Mouse (Mus musculus): ENCODE data around the gene Etfbkmt. TPM values are rescaled to one million over a fixed set of nuclear protein-coding genes. Genes with fewer than 3 reads are reported as not detected.
"Not testable (repeated sequence)": the region's sequence is repeated elsewhere in the genome, so short reads cannot be mapped to it uniquely, and the experiment has no call there.

The Etfbkmt gene
- polyA plus RNA-seq, 1 experiment from 2014 or later: 18.3 TPM

DNA sequence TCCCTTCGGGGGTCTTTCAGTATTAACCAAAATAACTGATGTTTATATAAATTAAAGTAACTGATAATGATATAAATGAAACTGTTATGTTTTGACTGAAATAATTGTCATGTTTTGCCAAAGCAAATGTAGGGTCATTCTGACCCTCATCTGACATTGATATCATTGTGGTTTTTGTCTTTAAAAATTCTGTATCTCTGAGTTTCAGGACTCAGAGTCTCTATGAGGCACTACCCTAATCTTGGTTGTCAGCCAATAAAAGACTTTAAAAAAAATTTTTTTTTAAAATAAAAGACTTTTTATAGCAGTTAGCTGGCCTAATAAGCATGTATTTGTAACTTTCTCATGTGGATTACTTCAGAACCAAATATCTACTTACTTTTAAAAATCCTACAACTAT is 28.0 kb downstream of the Etfbkmt start:
- H3K27ac ChIP-seq: no peak overlapping the region
- WGBS: 94% methylated on average over 1 of the region's 1 CpGs
- no peak overlapping the region for H3K4me2 ChIP-seq (replicated peaks)
- H3K4me3 ChIP-seq: no peak overlapping the region
- peaks cover 53% of the 10 kb centered on the region for H3K36me3 ChIP-seq
- H3K9me3 ChIP-seq: no peaks in the 10 kb centered on the region
- no peak for ATAC-seq (ENCODE audit: low FRiP score, low read depth)
- H3K9ac ChIP-seq: no peak overlapping the region
- no peaks in the 10 kb centered on the region for H3K27me3 ChIP-seq
- no peaks in the 10 kb centered on the region for H3K4me1 ChIP-seq

DNA sequence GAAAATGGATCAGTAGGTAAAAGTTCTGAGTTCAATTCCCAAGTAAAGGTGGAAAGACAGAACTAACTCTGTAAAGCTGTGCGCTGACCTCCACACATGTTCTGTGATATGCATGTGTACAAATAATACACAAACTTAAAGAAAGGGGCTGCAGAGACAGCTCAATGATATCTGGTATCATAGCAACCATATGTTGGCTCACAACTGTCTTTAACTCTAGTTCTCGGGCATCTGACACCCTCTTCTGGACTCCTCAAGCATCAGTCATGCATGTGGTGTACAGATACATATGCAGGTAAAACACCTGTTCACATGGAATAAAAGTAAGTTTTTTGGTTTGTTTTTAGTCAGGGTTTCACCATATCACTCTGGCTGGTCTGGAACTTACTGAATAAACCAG is 28.8 kb downstream of the Etfbkmt start:
- no peaks in the 10 kb centered on the region for H3K4me1 ChIP-seq
- WGBS: 89% methylated on average over 2 of the region's 2 CpGs
- H3K27me3 ChIP-seq: no peaks in the 10 kb centered on the region
- no peak overlapping the region for H3K27ac ChIP-seq
- peaks cover 48% of the 10 kb centered on the region for H3K36me3 ChIP-seq
- H3K4me2 ChIP-seq (replicated peaks): no peak overlapping the region
- no peaks in the 10 kb centered on the region for H3K9me3 ChIP-seq
- no peak overlapping the region for H3K4me3 ChIP-seq
- no peak for ATAC-seq (ENCODE audit: low FRiP score, low read depth)
- no peak overlapping the region for H3K9ac ChIP-seq

DNA sequence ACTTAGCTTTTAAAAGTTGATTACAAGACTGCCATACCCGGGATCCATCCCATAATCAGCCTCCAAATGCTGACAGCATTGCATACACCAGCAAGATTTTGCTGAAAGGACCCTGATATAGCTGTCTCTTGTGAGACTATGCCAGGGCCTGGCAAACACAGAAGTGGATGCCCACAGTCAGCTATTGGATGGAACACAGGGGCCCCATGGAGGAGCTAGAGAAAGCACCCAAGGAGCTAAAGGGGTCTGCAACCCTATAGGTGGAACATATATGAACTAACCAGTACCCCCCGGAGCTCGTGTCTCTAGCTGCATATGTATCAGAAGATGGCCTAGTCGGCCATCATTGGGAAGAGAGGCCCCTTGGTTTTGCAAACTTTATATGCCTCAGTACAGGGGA is 30.3 kb downstream of the Etfbkmt start:
- H3K4me3 ChIP-seq; H3K4me1 ChIP-seq; H3K4me2 ChIP-seq (replicated peaks); H3K9ac ChIP-seq; H3K27me3 ChIP-seq; ATAC-seq (ENCODE audit: low FRiP score, low read depth); H3K27ac ChIP-seq; H3K9me3 ChIP-seq: not testable (repeated sequence)
- 90% methylated on average over 4 of the region's 4 CpGs for WGBS
- peaks cover 51% of the 10 kb centered on the region for H3K36me3 ChIP-seq

DNA sequence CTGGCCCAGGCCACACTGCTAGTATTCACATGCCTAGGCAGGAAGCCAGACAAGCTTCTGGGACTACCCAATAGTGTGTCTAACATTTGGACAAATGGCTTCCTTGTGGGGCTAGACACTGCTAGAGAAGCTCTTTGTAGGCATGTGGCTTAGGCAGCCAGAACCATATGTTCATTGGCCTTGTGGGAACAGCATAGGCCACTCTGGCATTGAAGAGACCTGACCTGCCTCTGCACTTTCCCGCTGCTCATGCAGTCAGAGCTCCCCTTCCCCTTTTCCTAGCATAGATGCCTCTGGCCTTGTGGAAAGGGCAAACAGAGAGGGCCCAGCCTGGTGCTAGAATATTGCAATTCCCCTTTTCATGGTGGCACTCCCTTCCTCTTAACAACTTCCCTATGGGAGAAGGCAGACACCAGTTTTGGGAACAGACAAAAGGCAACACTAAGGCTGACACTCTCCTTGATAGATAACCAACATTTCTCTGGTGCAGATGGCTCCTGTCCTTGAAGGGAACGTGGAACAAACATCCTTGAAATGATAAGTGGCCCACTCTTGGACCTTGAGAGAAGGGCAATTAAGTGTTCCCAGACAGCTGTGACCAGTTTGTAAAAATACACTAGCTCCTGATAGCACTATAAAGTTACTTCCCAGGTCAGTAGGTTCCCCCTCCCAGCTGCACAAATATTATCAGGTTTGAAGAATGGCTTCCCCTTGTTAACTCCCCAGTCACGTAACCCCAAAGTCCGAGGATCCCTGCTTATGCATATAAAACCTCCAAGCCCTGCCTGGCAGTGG is 34.4 kb downstream of the Etfbkmt start:
- H3K27ac ChIP-seq: no peak overlapping the region
- H3K9me3 ChIP-seq: peaks cover 4% of the 10 kb centered on the region; the same call in 1 of the 2 replicates
- H3K27me3 ChIP-seq: no peaks in the 10 kb centered on the region
- H3K36me3 ChIP-seq: peaks cover 67% of the 10 kb centered on the region
- no peak overlapping the region for H3K9ac ChIP-seq
- no peaks in the 10 kb centered on the region for H3K4me1 ChIP-seq
- no peak for ATAC-seq (ENCODE audit: low FRiP score, low read depth)
- no peak overlapping the region for H3K4me2 ChIP-seq (replicated peaks)
- WGBS: 59% methylated on average over 4 of the region's 4 CpGs
- H3K4me3 ChIP-seq: no peak overlapping the region

DNA sequence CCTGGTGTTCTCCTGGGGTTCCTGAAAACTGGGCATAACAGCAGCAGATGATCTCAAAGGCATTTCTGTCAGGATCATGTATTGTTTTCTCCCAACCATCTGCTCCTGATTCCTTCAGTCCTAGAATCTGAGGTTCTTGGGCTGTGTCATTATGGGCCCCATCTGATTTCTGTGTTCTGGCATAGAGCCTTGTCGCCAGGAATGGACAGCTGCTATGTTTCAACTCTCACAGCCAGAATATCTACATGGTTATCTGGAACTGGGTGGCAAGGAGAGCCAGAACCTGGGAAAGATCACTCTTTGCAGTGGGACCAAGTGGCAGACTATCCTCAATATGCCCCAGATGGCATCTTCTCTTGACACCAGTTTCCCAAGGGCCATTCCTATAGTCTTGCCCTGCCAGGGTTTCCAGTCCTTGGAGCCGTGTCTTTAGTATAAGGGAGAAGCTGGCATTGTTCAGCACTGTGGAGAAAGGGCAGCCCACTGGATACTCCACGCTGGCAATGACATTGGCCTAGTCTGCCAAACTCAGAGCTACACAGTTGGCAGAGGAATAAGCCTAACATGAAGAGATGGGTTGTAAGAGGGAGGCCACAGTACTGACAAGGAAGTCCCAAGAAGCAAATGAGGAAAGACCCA is 35.4 kb downstream of the Etfbkmt start:
- peaks cover 70% of the 10 kb centered on the region for H3K36me3 ChIP-seq
- 91% methylated on average over 3 of the region's 3 CpGs for WGBS

DNA sequence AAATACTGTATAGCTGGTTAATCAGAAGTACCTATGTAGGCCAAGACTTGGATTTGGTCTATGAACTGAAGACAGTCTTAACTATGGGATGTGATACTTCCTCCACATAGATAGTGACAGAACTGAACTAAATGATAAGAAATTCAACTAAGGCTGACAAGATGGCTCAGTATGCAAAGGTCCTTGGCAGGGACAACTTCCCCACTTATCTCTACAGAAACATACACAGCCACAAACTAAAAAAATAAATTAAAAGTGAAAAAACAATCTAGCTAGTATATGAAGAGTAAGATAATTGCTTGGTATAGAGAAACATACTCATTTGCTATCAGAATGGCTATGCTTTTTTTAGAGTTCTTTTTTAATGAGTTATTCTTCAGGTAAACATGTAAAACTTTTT is 39.4 kb downstream of the Etfbkmt start:
- no peak overlapping the region for H3K27ac ChIP-seq
- H3K27me3 ChIP-seq: no peaks in the 10 kb centered on the region
- no peak overlapping the region for H3K4me3 ChIP-seq
- no peak overlapping the region for H3K4me2 ChIP-seq (replicated peaks)
- no peak overlapping the region for H3K9ac ChIP-seq
- peaks cover 84% of the 10 kb centered on the region for H3K36me3 ChIP-seq
- H3K9me3 ChIP-seq: peaks cover 4% of the 10 kb centered on the region; the same call in 1 of the 2 replicates
- H3K4me1 ChIP-seq: no peaks in the 10 kb centered on the region
- no peak for ATAC-seq (ENCODE audit: low FRiP score, low read depth)

More for the DNA sequence above, 35.4 kb downstream of the Etfbkmt start:
- no peak overlapping the region for H3K27ac ChIP-seq
- H3K4me1 ChIP-seq: no peaks in the 10 kb centered on the region
- no peak overlapping the region for H3K4me3 ChIP-seq
- no peak for ATAC-seq (ENCODE audit: low FRiP score, low read depth)
- H3K9me3 ChIP-seq: peaks cover 4% of the 10 kb centered on the region; the same call in 1 of the 2 replicates
- H3K4me2 ChIP-seq (replicated peaks): no peak overlapping the region
- no peaks in the 10 kb centered on the region for H3K27me3 ChIP-seq
- no peak overlapping the region for H3K9ac ChIP-seq

DNA sequence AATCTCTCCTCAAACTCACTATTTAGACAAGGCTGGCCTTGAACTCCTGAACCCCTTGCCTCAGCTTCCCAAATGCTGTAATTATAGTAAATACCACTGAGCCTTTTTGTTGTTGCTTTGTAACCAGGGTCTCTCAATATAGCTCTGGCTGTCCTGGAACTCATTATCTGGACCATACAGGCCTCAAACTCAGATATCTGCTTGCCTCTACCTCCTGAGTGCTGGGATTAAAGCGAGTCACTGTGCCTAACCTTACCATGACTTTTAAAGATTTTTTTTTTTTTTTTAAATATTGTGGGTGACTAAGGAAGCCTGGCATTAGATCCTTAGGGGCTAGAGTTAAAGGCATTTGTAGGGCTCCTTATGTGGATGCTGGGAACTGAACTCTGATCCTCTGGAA is 44.4 kb downstream of the Etfbkmt start:
- Histone ChIP-seq H3K27me3 (no peaks in the 10 kb centered on the region), H3K9ac (no peak overlapping the region), H3K4me3 (no peak overlapping the region), H3K9me3 (0 out of 2 replicates have a peak, but pooled peaks cover under 1% of the 10 kb centered on the region), H3K4me1 (peaks cover 10% of the 10 kb centered on the region), H3K4me2 (replicated peaks) (no peak overlapping the region), H3K27ac (no peak overlapping the region), H3K36me3 (peaks cover 42% of the 10 kb centered on the region)
- ATAC-seq (ENCODE audit: low FRiP score, low read depth): no peak
- WGBS: 98% methylated on average over 1 of the region's 1 CpGs

DNA sequence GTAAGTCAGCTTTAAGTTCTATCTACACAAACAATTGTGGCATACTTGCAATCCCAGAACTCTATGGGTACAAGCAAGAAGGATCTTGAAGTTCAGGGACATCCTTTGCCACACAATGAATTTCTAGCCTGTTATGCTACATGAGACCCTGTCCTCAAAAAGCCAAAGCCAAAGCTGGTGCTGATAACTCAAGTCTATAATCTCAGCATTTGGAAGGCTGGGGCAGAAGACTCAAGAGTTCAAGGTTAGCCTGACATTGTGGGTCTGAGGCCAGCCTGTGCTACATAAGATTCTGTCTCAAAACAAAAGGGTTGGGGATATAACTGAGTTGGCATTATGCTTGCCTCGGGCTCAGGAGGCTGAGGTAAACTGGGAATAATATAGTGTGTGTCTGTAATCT is 47.7 kb downstream of the Etfbkmt start:
- H3K9me3 ChIP-seq: no peaks in the 10 kb centered on the region
- peaks cover 19% of the 10 kb centered on the region for H3K36me3 ChIP-seq
- peaks cover 10% of the 10 kb centered on the region for H3K4me1 ChIP-seq
- H3K4me2 ChIP-seq (replicated peaks): peak overlapping the region; percentile 69
- H3K27ac ChIP-seq: no peak overlapping the region
- 70% methylated on average over 1 of the region's 1 CpGs for WGBS
- no peak overlapping the region for H3K9ac ChIP-seq
- peak overlapping the region; percentile 81 for H3K4me3 ChIP-seq
- ATAC-seq (ENCODE audit: low FRiP score, low read depth): no peak
- H3K27me3 ChIP-seq: no peaks in the 10 kb centered on the region

DNA sequence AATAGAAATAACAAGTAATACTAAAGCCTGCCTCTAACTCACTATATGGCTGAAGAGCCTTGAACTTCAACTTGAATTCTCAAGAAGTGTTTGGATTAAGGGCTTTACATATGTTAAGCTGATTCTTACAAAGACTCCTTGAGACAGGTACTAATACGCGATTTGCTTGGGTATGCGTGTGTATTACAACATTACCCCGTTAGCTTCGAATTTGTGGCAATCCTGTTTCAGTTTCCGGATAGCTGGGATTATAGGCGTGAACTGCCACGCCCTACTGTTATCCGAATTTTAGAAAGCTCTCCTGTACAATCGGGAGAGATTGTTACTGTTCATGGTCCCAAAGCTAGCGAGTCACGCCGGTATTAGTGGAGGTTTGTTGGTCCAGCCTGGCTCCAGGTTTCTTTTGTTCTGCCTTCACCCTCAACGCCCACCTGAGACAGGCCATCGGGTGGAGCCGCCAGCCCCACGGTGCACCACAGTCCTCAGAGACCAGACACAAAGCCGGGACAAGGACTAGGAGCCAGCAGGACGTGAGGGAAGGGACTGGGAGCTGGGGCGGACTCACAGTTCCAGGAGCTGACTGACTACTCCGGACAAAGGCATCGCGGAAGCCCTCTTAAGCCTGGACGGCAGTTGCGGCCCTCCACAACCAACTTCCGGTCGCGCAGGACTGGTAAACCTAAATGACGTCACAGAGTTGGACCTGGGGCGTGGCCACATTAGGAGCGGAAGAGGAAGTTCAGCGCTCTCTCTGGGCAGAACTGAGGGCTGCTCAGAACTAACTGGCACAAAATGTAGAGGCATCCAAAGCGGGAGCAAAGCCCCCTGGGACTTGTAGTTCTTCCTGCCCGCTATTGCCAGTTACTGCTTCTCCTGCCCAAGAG is 48.6 kb downstream of the Etfbkmt start, which contains the start of gene Amn1:
Amn1 (minus strand) TSS at position 672 of the 884 bp plus-strand sequence.
- Histone ChIP-seq H3K36me3 (peaks cover 11% of the 10 kb centered on the region), H3K27me3 (no peaks in the 10 kb centered on the region), H3K4me3 (peak within 1 kb of the TSS; percentile 81), H3K9ac (peak within 1 kb of the TSS; percentile 91), H3K4me2 (replicated peaks) (peak within 1 kb of the TSS; percentile 69), H3K27ac (peak within 1 kb of the TSS; percentile 93), H3K4me1 (peaks cover 10% of the 10 kb centered on the region), H3K9me3 (no peaks in the 10 kb centered on the region)
- peak; percentile 99 for ATAC-seq (ENCODE audit: low FRiP score, low read depth)
- WGBS: under 1% methylated on average over 34 of the region's 34 CpGs

DNA sequence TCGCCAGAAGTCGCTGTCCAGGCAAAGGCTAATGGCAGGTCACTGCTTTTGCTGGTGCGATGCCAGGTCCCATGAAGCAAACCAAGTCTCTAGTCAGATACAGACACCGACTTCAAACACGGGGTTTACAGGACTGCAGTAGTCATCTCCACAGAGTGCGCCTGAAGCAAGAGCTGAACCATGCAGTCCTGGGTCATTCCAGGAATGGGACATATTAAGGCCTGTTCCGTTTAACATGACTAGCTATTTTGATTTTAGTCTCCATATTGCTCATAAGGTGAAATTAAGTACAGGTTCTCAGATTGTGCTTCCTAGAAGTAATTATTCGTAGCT is 49.2 kb downstream of the Etfbkmt start:
- Histone ChIP-seq H3K4me2 (replicated peaks) (peak overlapping the region; percentile 69), H3K4me3 (peak overlapping the region; percentile 81), H3K36me3 (peaks cover 7% of the 10 kb centered on the region), H3K9me3 (no peaks in the 10 kb centered on the region), H3K27ac (peak overlapping the region; percentile 93), H3K27me3 (no peaks in the 10 kb centered on the region), H3K9ac (peak overlapping the region; percentile 91), H3K4me1 (peaks cover 10% of the 10 kb centered on the region)
- WGBS: 35% methylated on average over 8 of the region's 8 CpGs
- peak; percentile 73 for ATAC-seq (ENCODE audit: low FRiP score, low read depth)

DNA sequence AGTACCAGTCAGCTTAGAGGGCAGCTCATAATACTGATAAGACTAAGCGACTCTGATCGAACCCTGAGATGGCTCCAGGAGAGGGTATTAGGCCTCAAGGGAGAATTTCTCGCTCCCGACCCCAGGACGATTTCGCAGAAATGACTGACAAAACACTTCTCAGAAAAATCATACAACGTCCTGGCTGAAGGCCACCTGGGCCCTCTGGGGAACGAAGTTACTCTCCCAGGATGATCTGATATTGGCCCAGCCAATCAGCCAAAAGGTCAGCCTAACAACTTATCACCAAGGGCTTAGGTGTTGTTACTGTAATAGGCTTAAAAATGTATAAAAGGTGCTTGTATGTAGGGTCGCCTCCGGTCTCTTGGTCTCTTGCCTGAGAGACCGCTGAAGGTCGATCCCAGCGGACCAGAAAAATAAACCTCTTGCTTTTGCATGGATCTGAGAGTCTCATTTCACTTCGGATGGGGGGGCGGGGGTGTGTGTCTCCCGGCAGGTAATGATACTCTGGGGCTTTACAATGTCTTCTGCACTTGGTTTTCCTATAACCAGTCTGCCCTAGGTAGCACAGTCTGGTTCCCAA is 49.8 kb downstream of the Etfbkmt start:
- Histone ChIP-seq H3K36me3 (peaks cover 2% of the 10 kb centered on the region), H3K27ac (no peak overlapping the region), H3K4me1 (peaks cover 10% of the 10 kb centered on the region), H3K9ac (no peak overlapping the region), H3K9me3 (no peaks in the 10 kb centered on the region), H3K27me3 (no peaks in the 10 kb centered on the region), H3K4me2 (replicated peaks) (peak overlapping the region; percentile 69), H3K4me3 (no peak overlapping the region)
- ATAC-seq (ENCODE audit: low FRiP score, low read depth): no peak
- WGBS: 95% methylated on average over 16 of the region's 16 CpGs

DNA sequence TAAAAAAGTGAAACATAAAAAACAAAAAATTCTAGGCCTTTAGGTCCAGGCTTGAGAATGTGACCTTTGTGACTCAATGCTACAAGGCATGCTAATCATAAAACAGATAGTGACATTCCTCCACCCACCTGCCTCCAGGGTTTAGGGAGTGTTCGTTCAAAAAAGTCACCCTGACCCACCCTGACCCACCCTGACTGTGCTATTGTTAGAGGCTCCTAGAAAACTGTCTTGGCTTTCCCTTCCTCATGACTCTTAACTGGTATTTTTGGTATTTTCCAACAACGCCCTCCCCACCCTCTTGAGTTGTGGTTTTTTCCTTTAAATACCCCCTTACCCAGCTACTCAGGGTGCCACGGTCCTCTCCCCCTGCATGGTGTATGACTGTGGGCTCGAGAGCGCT is 52.3 kb downstream of the Etfbkmt start:
- not testable (repeated sequence) for H3K36me3 ChIP-seq; H3K9ac ChIP-seq; H3K27me3 ChIP-seq; ATAC-seq (ENCODE audit: low FRiP score, low read depth); H3K27ac ChIP-seq; H3K9me3 ChIP-seq; H3K4me3 ChIP-seq; H3K4me1 ChIP-seq; H3K4me2 ChIP-seq (replicated peaks)
- WGBS: 87% methylated on average over 5 of the region's 5 CpGs
